Mouse (Mus musculus) testis, adult 2 months (tissue): ENCODE measurements around the gene Dynll1. TPM values are rescaled to one million over a fixed set of nuclear protein-coding genes. Genes with fewer than 3 reads are reported as not detected.

Experiments
- H3K27ac ChIP-seq: fragments of 200-500 bp; 2 replicates; pipeline ENCODE4 v1.5.1; 2012; ENCODE audit warnings: low read depth, low read length; ENCODE audit not compliant: control insufficient read depth, insufficient read depth
- H3K27me3 ChIP-seq: fragments of 200-500 bp; 2 replicates; pipeline ENCODE4 v1.6.1; 2012; ENCODE audit warnings: mild to moderate bottlenecking, low read length, moderate library complexity; ENCODE audit not compliant: control insufficient read depth, insufficient read depth
- H3K36me3 ChIP-seq: fragments of 200-500 bp; 2 replicates; pipeline ENCODE4 v1.6.1; 2012; ENCODE audit warnings: mild to moderate bottlenecking, low read length; ENCODE audit not compliant: control insufficient read depth, insufficient read depth
- H3K4me1 ChIP-seq: fragments of 200-500 bp; 2 replicates; pipeline ENCODE4 v1.6.1; 2012; ENCODE audit warnings: low read length; ENCODE audit not compliant: control insufficient read depth, insufficient read depth
- H3K4me3 ChIP-seq: fragments of 200-500 bp; 2 replicates; pipeline ENCODE4 v1.5.1; 2012; ENCODE audit warnings: low read depth, mild to moderate bottlenecking, low read length, moderate library complexity, mixed read lengths; ENCODE audit not compliant: control insufficient read depth
- CTCF ChIP-seq: fragments of 200-500 bp; IDR thresholded peaks from 2 replicates; pipeline ENCODE4 v1.5.1; 2012; ENCODE audit warnings: low read depth, mild to moderate bottlenecking, inconsistent platforms, low read length, moderate library complexity; ENCODE audit not compliant: control insufficient read depth, insufficient read depth, insufficient replicate concordance
- POLR2A ChIP-seq: fragments of 200-500 bp; IDR thresholded peaks from 2 replicates; pipeline ENCODE4 v1.6.1; 2012; ENCODE audit warnings: low read depth, mild to moderate bottlenecking, inconsistent platforms, low read length, moderate library complexity; ENCODE audit not compliant: control insufficient read depth
- polyA plus RNA-seq: library from polyadenylated mRNA; depleted of rRNA; stranded (reverse); fragments of >200 nt; gene quantifications from 2 replicates; pipeline ENCODE4 v1.2.3, GENCODE M21; 2012

Gene Dynll1
- polyA plus RNA-seq, 1 experiment = 571 TPM

GRCm38 (mm10) chr5:115279226-115280049 lies 21.4 kb downstream of the Dynll1 start, which contains the start of gene Coq5:
TSS of gene Coq5 (plus strand) at chr5:115279666.
- peak; percentile 76 for TF ChIP-seq POLR2A
- TF ChIP-seq CTCF = no peak
- H3K27me3 ChIP-seq = no peaks in the 10 kb centered on the region
- peak within 1 kb of the TSS; percentile 60; the same call in 1 of the 2 replicates for H3K27ac ChIP-seq
- peaks cover 8% of the 10 kb centered on the region; the same call in 1 of the 2 replicates for H3K4me1 ChIP-seq
- peak within 1 kb of the TSS; percentile 97 for H3K4me3 ChIP-seq
- 0 out of 2 replicates have a peak, but pooled peaks cover 1% of the 10 kb centered on the region for H3K36me3 ChIP-seq

- no peak overlapping the region for H3K4me3 ChIP-seq
- TF ChIP-seq CTCF (no peak), POLR2A (no peak)
- H3K27ac ChIP-seq = no peak overlapping the region
- 0 out of 2 replicates have a peak, but pooled peaks cover 1% of the 10 kb centered on the region for H3K36me3 ChIP-seq
- H3K27me3 ChIP-seq = no peaks in the 10 kb centered on the region
- peaks cover 8% of the 10 kb centered on the region; the same call in 1 of the 2 replicates for H3K4me1 ChIP-seq
Observed at GRCm38 (mm10) chr5:115278785-115279184, 22.0 kb downstream of the Dynll1 start.

GRCm38 (mm10) chr5:115278053-115278452 lies 22.7 kb downstream of the Dynll1 start:
- no peak overlapping the region for H3K27ac ChIP-seq
- H3K27me3 ChIP-seq = no peaks in the 10 kb centered on the region
- H3K4me3 ChIP-seq = no peak overlapping the region
- H3K36me3 ChIP-seq = no peaks in the 10 kb centered on the region
- TF ChIP-seq CTCF (no peak), POLR2A (no peak)
- H3K4me1 ChIP-seq = peaks cover 10% of the 10 kb centered on the region

GRCm38 (mm10) chr5:115275998-115276397 lies 24.8 kb downstream of the Dynll1 start:
- Histone ChIP-seq H3K27me3 (no peaks in the 10 kb centered on the region), H3K4me1 (peaks cover 12% of the 10 kb centered on the region), H3K36me3 (no peaks in the 10 kb centered on the region), H3K27ac (no peak overlapping the region), H3K4me3 (no peak overlapping the region)
- TF ChIP-seq POLR2A = no peak
- peak; percentile 77; the same call in 1 of the 2 replicates for TF ChIP-seq CTCF

- no peak overlapping the region for H3K27ac ChIP-seq
- no peaks in the 10 kb centered on the region for H3K36me3 ChIP-seq
- H3K27me3 ChIP-seq = no peaks in the 10 kb centered on the region
- no peak for TF ChIP-seq POLR2A
- no peak for TF ChIP-seq CTCF
- H3K4me1 ChIP-seq = peaks cover 10% of the 10 kb centered on the region
- no peak overlapping the region for H3K4me3 ChIP-seq
Observed at GRCm38 (mm10) chr5:115274771-115275170, 26.0 kb downstream of the Dynll1 start.

GRCm38 (mm10) chr5:115274353-115274752 lies 26.4 kb downstream of the Dynll1 start:
- H3K36me3 ChIP-seq = no peaks in the 10 kb centered on the region
- H3K4me1 ChIP-seq = peaks cover 10% of the 10 kb centered on the region
- no peak overlapping the region for H3K4me3 ChIP-seq
- H3K27me3 ChIP-seq = no peaks in the 10 kb centered on the region
- TF ChIP-seq CTCF (no peak), POLR2A (no peak)
- H3K27ac ChIP-seq = no peak overlapping the region

GRCm38 (mm10) chr5:115273549-115274135 lies 27.2 kb downstream of the Dynll1 start:
- no peak overlapping the region for H3K4me3 ChIP-seq
- H3K27me3 ChIP-seq = no peaks in the 10 kb centered on the region
- H3K27ac ChIP-seq = no peak overlapping the region
- TF ChIP-seq CTCF (no peak), POLR2A (no peak)
- no peaks in the 10 kb centered on the region for H3K36me3 ChIP-seq
- H3K4me1 ChIP-seq = peaks cover 10% of the 10 kb centered on the region
